Mouse (Mus musculus) liver, adult 2 months (tissue): ENCODE measurements around the gene Entpd2.

Source experiments
- CTCF ChIP-seq: fragments of 200-500 bp; IDR thresholded peaks from 2 replicates; pipeline ENCODE4 v1.5.1; 2011; ENCODE audit warnings: low read depth, low read length, control low read depth
- POLR2A ChIP-seq: fragments of 200-500 bp; IDR thresholded peaks from 2 replicates; pipeline ENCODE4 v1.6.1; 2011; ENCODE audit warnings: low read length, control low read depth; ENCODE audit not compliant: insufficient read depth; ENCODE audit errors: extremely low read depth

- TF ChIP-seq CTCF (no peak), POLR2A (no peak)
Observed at GRCm38 (mm10) chr2:25432326-25433098, 36.8 kb downstream of the Entpd2 start.
